Mouse (Mus musculus) neural tube, embryonic 15.5 days (tissue): ENCODE data around the gene Tshb. TPM values are rescaled to one million over a fixed set of nuclear protein-coding genes. Genes with fewer than 3 reads are reported as not detected.

ENCODE experiments used
- ATAC-seq: fragments of 200-750 bp; cut with Nextera tagmentation; 2 replicates; pipeline ENCODE4 v1.8.0; 2017; ENCODE audit warnings: mild to moderate bottlenecking, moderate TSS enrichment, moderate library complexity; ENCODE audit not compliant: low FRiP score
- H3K27ac ChIP-seq: fragments of 300-500 bp; sonication (generic); replicated peaks from 2 replicates; pipeline ENCODE4 v1.5.1; 2015; ENCODE audit warnings: mild to moderate bottlenecking, inconsistent platforms
- H3K27me3 ChIP-seq: fragments of 300-500 bp; sonication (generic); replicated peaks from 2 replicates; pipeline ENCODE4 v1.6.1; 2015; ENCODE audit warnings: inconsistent platforms
- H3K36me3 ChIP-seq: fragments of 300-500 bp; sonication (generic); 2 replicates; pipeline ENCODE4 v1.6.1; 2015; ENCODE audit warnings: inconsistent platforms
- H3K4me1 ChIP-seq: fragments of 300-500 bp; sonication (generic); 2 replicates; pipeline ENCODE4 v1.6.1; 2015; ENCODE audit warnings: inconsistent platforms
- H3K4me2 ChIP-seq: fragments of 300-500 bp; sonication (generic); 2 replicates; pipeline ENCODE4 v1.6.1; 2015; ENCODE audit warnings: inconsistent platforms, mild to moderate bottlenecking, moderate library complexity
- H3K4me3 ChIP-seq: fragments of 300-500 bp; sonication (generic); replicated peaks from 2 replicates; pipeline ENCODE4 v1.5.1; 2015; ENCODE audit warnings: mild to moderate bottlenecking, inconsistent platforms
- H3K9ac ChIP-seq: fragments of 300-500 bp; sonication (generic); replicated peaks from 2 replicates; pipeline ENCODE4 v1.6.1; 2015; ENCODE audit warnings: mild to moderate bottlenecking, inconsistent platforms
- H3K9me3 ChIP-seq: fragments of 300-500 bp; sonication (generic); replicated peaks from 2 replicates; pipeline ENCODE4 v1.6.1; 2016; ENCODE audit warnings: inconsistent platforms
- WGBS: fragments of 180-500 bp; shearing (Covaris S2); methylation state at CpG from one replicate; pipeline ENCODE4 v1.1.7; 2015; ENCODE audit warnings: mixed read lengths; 5-methylcytosine and 5-hydroxymethylcytosine counted together
- polyA plus RNA-seq: library from polyadenylated mRNA; unstranded; fragments of >200 nt; fragmentation: Nextera tagmentation; extraction: Ambion mirVana; gene quantifications from 2 replicates; pipeline ENCODE4 v1.2.1, GENCODE M21; 2015

Gene Tshb
- polyA plus RNA-seq: 0.14 and 0.17 TPM in 2 replicates

DNA sequence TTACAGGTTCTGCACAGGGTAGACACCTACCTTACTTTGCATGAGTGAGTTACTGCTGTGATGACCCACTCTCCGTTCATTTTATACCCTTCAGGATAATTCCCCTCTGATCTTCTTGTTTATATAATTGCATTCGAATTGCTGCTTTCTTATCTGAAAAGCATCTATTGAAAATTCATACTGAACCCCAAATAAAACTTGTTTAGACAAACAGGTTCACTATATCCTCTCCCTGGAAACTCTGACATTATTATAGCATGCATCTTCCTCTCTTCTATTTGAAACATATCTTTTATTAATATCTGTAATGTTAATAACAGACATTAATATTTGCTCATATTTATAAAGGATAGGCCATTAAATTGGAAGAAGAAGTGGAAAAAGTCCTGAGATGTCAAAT, at the start of gene Tshb:
Gene Tshb (minus strand): TSS at position 101 of the 400 bp plus-strand sequence.
- no peak for ATAC-seq
- H3K27me3 ChIP-seq: no peaks in the 10 kb centered on the region
- H3K4me2 ChIP-seq: no peak within 1 kb of the TSS
- no peaks in the 10 kb centered on the region for H3K36me3 ChIP-seq
- WGBS: 82% methylated on average over 2 of the region's 2 CpGs
- H3K27ac ChIP-seq: no peak within 1 kb of the TSS
- no peak within 1 kb of the TSS for H3K9ac ChIP-seq
- no peak within 1 kb of the TSS for H3K4me3 ChIP-seq
- no peaks in the 10 kb centered on the region for H3K9me3 ChIP-seq
- H3K4me1 ChIP-seq: no peaks in the 10 kb centered on the region

DNA sequence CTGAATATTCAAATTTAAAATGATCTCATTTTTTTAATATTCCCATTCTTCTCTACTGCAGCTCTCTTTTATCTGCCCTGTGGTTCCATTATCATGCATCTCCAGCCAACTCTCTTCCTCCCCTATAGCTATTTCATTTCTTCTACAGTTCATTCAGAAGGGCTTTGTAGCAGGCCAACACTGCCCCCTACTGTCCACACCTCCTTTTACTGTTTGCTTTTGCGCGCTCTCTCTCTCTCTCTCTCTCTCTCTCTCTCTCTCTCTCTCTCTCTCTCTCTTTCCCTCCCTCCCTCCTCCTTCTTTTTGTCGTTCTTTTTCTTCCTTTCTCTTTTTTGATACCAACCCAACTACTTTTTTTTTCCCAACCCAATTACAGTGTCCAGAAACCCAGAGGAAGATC, 21.4 kb upstream of the Tshb start:
- ATAC-seq: peak; percentile 55; the same call in 1 of the 2 replicates
- H3K4me3 ChIP-seq: no peak overlapping the region
- H3K27me3 ChIP-seq: no peaks in the 10 kb centered on the region
- whole genome bisulfite sequencing: 2% methylated on average over 3 of the region's 3 CpGs
- no peak overlapping the region for H3K27ac ChIP-seq
- no peaks in the 10 kb centered on the region for H3K36me3 ChIP-seq
- H3K4me2 ChIP-seq: no peak overlapping the region
- no peak overlapping the region for H3K9ac ChIP-seq
- no peaks in the 10 kb centered on the region for H3K4me1 ChIP-seq
- H3K9me3 ChIP-seq: no peaks in the 10 kb centered on the region

DNA sequence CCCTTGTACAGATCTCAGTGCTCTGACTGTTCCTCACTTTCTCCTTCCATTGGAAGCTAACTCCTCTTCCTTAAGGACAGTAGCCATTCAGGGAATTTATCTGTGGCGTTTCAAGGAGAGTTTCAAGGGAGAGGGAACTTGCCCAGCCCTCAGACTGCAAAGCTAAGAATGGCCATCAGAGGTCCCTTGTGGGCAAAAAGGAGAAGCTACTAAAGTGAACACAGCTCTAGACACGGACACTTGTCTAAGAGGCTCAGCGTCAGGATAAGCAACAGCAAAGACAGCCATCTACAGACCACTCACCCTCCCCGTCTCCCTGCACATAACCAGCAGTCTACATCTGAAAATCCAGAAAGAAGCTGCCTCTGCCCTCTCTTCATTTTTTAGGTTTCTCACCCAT, 4.9 kb upstream of the Tshb start:
- H3K27ac ChIP-seq: no peak overlapping the region
- H3K36me3 ChIP-seq: no peaks in the 10 kb centered on the region
- 44% methylated on average over 4 of the region's 4 CpGs for WGBS
- H3K9ac ChIP-seq: no peak overlapping the region
- H3K4me2 ChIP-seq: no peak overlapping the region
- no peak overlapping the region for H3K4me3 ChIP-seq
- no peak for ATAC-seq
- H3K27me3 ChIP-seq: no peaks in the 10 kb centered on the region
- no peaks in the 10 kb centered on the region for H3K9me3 ChIP-seq
- H3K4me1 ChIP-seq: no peaks in the 10 kb centered on the region

DNA sequence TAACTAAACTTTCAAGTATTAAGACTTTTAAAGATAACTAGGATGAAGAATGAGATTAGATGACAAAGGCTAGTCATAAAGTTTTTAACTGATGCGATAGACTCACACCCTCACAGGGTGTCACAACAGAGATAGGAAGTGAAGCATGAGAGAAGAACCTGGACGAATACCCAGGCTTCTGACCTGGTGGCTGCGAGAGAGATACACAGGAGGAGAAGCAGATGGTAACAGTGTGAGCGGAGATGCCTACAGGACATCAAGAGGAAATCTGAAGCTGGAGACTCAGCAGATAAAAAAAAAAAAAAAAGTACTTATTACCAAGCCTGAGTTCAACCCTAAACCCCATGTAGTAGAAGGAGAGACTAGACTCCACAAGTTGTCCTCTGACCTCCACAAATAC, 9.5 kb downstream of the Tshb start:
- Histone ChIP-seq H3K4me2 (no peak overlapping the region), H3K4me3 (no peak overlapping the region), H3K9me3 (no peaks in the 10 kb centered on the region), H3K36me3 (no peaks in the 10 kb centered on the region; the same call in 1 of the 2 replicates), H3K9ac (no peak overlapping the region), H3K27ac (no peak overlapping the region), H3K27me3 (no peaks in the 10 kb centered on the region), H3K4me1 (no peaks in the 10 kb centered on the region)
- WGBS: 93% methylated on average over 4 of the region's 4 CpGs
- no peak for ATAC-seq

DNA sequence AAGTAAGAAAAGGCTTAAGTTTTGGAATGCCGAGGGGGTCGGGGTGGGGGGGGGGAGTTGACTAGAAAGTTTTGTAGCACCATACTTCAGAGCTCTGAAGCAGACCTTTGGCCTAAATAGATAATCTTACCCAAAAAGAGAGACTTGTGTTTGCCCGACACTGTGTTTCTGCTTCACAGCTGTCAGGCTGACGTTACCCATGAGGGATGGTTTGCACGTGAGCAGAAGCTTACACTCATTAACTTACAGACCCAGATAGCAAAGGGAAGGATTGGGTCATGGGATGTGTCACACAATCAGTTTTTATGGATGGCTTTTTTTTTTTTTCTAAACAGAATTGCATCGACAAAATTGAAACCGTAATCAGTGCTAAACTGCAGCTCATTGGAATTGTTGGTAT, 17.7 kb downstream of the Tshb start:
- no peak overlapping the region for H3K27ac ChIP-seq
- no peak for ATAC-seq
- H3K9me3 ChIP-seq: no peaks in the 10 kb centered on the region
- WGBS: 88% methylated on average over 7 of the region's 7 CpGs
- no peaks in the 10 kb centered on the region for H3K27me3 ChIP-seq
- H3K4me2 ChIP-seq: no peak overlapping the region
- no peak overlapping the region for H3K9ac ChIP-seq
- H3K4me3 ChIP-seq: no peak overlapping the region
- peaks cover 7% of the 10 kb centered on the region for H3K4me1 ChIP-seq
- peaks cover 24% of the 10 kb centered on the region for H3K36me3 ChIP-seq

DNA sequence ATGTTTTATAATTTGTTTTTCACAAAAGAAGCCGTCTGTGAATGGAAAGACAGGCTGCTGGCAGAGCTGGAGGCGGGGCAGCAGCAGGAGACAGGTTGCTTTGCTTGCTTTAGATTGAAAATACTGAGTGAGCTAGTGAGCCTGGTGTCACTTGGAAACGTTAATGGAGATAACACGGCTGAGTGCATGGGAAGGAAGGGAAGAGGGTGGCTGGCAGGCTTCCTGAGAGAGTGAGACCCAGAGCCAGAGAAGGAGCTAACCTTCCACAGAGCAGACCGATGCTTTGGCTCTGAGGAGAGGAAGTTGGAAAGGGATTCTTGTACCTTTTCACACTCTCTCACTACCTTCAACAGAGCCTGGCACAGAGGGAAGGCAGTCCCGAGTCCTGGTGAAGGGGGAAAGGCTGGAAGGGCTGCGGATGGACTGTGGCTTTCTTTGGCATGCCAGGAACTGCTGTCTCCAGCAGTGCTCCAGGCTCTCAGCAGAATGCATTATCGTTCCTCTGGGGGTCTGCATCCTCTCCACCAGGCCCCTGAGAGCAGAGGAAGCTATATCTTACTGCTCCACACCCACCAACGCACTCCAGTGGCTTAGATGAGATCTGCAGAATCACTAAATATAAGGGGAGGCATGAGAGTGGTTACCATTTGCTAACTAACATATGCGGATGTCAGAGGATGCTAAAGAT, 18.7 kb downstream of the Tshb start:
- Histone ChIP-seq H3K9ac (no peak overlapping the region), H3K9me3 (no peaks in the 10 kb centered on the region), H3K27ac (peak overlapping the region; percentile 58; the same call in 1 of the 2 replicates), H3K4me2 (no peak overlapping the region), H3K27me3 (no peaks in the 10 kb centered on the region), H3K36me3 (peaks cover 32% of the 10 kb centered on the region), H3K4me1 (peaks cover 7% of the 10 kb centered on the region), H3K4me3 (no peak overlapping the region)
- peak; percentile 59; the same call in 1 of the 2 replicates for ATAC-seq
- WGBS: 42% methylated on average over 10 of the region's 10 CpGs

DNA sequence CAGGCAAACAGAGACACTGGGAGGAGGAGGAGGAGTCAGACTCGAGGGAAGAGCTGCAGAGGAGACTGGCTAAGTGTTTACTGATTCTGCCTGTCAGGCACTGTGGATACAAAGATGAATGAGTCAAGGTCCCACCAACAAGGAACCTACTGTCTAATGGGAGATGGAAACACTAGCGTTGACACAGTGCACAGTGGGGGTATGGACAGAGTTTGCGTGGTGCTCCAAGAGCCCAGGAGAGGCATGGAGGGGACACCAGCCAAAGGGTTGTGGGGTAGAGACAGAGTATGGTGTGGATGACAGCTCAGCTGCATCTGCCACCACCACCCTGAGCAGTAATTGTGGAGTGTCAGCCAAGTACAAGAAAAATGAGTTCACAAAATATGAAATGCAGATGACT, 20.1 kb downstream of the Tshb start:
- WGBS: 31% methylated on average over 3 of the region's 3 CpGs
- Histone ChIP-seq H3K4me3 (no peak overlapping the region), H3K9me3 (no peaks in the 10 kb centered on the region), H3K27me3 (no peaks in the 10 kb centered on the region), H3K27ac (no peak overlapping the region), H3K36me3 (peaks cover 33% of the 10 kb centered on the region), H3K4me1 (peaks cover 7% of the 10 kb centered on the region), H3K4me2 (no peak overlapping the region), H3K9ac (no peak overlapping the region)
- no peak for ATAC-seq

DNA sequence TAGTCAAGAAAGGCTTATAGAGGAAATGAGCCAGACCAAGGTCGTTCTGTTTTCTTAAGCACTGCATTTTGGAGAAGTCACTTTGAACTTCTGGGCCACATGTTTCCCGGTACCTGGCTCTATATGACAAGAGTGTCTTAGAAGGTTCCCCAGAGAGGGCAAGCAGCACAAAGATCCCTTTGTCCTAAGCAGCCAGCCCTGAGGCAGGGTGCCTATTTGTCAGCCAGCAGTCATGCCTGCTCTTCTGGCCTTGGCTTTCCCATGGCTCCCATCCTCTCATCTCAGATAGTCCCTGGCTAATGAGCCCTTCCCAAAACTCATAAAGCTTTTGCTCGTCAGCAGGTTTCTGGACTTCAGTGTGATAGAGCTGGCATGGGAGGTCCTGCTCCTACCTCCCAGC, 22.3 kb downstream of the Tshb start:
- no peaks in the 10 kb centered on the region for H3K27me3 ChIP-seq
- H3K9ac ChIP-seq: no peak overlapping the region
- peaks cover 19% of the 10 kb centered on the region; the same call in 1 of the 2 replicates for H3K36me3 ChIP-seq
- H3K4me3 ChIP-seq: no peak overlapping the region
- no peak overlapping the region for H3K4me2 ChIP-seq
- H3K9me3 ChIP-seq: no peaks in the 10 kb centered on the region
- H3K27ac ChIP-seq: no peak overlapping the region
- H3K4me1 ChIP-seq: peaks cover 7% of the 10 kb centered on the region
- ATAC-seq: no peak
- 83% methylated on average over 3 of the region's 3 CpGs for WGBS

DNA sequence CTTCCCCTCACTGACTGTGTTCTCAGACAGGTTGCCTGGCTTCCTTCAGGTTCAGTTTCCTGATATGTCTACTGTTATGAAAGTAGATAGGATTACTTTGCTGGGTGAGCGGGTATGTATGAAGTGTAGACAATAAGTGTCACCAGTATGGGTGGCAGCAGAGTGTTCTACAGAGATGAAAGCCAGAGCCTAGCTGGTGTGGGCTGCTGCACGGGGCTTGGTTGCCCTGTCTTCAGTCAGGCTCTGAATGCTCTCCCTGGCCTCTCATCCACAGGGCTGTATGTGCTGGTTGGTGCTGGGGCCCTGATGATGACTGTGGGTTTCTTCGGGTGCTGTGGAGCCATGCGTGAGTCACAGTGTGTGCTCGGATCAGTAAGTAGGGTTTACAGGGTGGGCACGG, 25.5 kb downstream of the Tshb start:
- H3K9me3 ChIP-seq: no peaks in the 10 kb centered on the region
- WGBS: 86% methylated on average over 6 of the region's 6 CpGs

DNA sequence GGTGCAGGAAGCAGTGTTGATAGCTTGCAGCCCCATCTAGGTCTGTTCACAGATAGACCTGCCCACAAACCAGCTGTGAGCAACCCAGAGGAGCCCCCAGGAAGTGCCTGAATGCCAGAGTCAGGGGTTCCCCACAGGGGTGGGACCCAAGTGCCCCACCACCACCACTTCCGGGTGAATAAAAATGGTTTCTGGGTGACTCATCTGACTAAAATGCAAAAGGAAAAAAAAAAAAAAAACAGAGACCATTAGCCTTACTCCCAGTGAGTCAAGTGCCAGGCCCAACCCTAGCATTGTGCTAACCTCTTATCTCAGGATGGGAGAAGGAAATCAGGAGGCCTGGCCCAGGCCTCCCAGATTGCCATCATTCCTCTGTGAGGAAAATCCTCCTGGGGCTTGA, 26.7 kb downstream of the Tshb start:
- Histone ChIP-seq H3K27ac (no peak overlapping the region), H3K9ac (no peak overlapping the region), H3K4me2 (no peak overlapping the region), H3K4me1 (no peaks in the 10 kb centered on the region), H3K4me3 (no peak overlapping the region), H3K9me3 (no peaks in the 10 kb centered on the region), H3K27me3 (no peaks in the 10 kb centered on the region), H3K36me3 (peaks cover 19% of the 10 kb centered on the region; the same call in 1 of the 2 replicates)
- 76% methylated on average over 1 of the region's 1 CpGs for WGBS
- no peak for ATAC-seq

More for the DNA sequence above, 25.5 kb downstream of the Tshb start:
- H3K27me3 ChIP-seq: no peaks in the 10 kb centered on the region
- ATAC-seq: no peak
- peaks cover 19% of the 10 kb centered on the region; the same call in 1 of the 2 replicates for H3K36me3 ChIP-seq
- H3K9ac ChIP-seq: no peak overlapping the region
- no peak overlapping the region for H3K4me3 ChIP-seq
- H3K4me2 ChIP-seq: no peak overlapping the region
- no peaks in the 10 kb centered on the region for H3K4me1 ChIP-seq
- no peak overlapping the region for H3K27ac ChIP-seq

DNA sequence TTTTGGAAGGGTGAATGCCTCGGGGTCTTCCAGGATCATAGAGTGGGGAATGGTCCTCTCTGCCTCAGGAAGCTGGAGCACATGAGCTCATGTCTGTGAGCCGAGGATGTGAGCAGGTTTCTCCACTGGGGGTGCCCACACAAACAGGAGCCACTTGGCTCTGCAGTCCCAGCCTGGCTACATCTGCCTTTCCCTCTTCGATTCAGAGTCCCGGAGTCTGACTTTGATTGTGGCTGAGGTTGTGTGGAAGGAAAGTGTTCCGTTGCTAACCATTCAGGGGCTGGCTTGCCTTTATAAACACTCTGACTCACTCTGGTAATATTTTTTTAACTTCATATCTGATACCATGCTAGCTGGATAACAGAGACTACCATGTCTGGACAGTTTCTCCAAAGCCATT, 30.1 kb downstream of the Tshb start:
- Histone ChIP-seq H3K27me3 (no peaks in the 10 kb centered on the region), H3K9ac (no peak overlapping the region), H3K27ac (no peak overlapping the region), H3K4me2 (no peak overlapping the region), H3K4me3 (no peak overlapping the region), H3K36me3 (peaks cover 5% of the 10 kb centered on the region; the same call in 1 of the 2 replicates), H3K4me1 (no peaks in the 10 kb centered on the region), H3K9me3 (no peaks in the 10 kb centered on the region)
- 80% methylated on average over 5 of the region's 5 CpGs for WGBS
- ATAC-seq: no peak

DNA sequence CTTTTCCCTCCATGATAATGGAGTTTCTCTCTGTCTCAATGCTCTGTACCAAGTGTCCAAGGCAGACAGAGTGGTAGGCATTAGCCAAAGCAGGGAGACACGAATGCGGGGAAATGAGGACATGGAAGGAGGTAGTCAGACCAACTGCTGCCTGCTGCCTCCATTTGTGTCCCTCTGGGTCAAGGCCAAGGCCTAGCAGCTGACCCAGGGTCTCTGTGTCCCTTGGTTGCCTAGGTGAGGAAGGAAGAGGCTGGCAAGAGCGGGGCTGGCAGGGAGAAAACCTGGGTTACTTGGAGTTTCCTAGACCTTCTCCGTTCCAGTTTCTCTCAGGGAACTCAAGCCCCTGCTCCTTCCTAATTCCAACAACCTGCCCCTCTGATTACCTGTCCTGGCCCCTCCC, 30.5 kb downstream of the Tshb start:
- no peak for ATAC-seq
- Histone ChIP-seq H3K27ac (no peak overlapping the region), H3K4me1 (no peaks in the 10 kb centered on the region), H3K9me3 (no peaks in the 10 kb centered on the region), H3K36me3 (peaks cover 5% of the 10 kb centered on the region; the same call in 1 of the 2 replicates), H3K4me3 (no peak overlapping the region), H3K9ac (no peak overlapping the region), H3K27me3 (no peaks in the 10 kb centered on the region), H3K4me2 (no peak overlapping the region)
- WGBS: 92% methylated on average over 4 of the region's 4 CpGs
